Mouse (Mus musculus) heart, postnatal 0 days (tissue): ENCODE results near the gene Cdk5rap1.

Experiments
- CTCF ChIP-seq: IDR thresholded peaks from 2 replicates; pipeline ENCODE4 v1.5.1; 2016; ENCODE audit warnings: antibody characterized with exemption, control low read depth, low read depth
- EP300 ChIP-seq: IDR thresholded peaks from 2 replicates; pipeline ENCODE4 v1.6.1; 2016; ENCODE audit warnings: antibody characterized with exemption, low read depth

GRCm38 (mm10) chr2:154367510-154367909 is 5.3 kb downstream of the Cdk5rap1 start:
- TF ChIP-seq EP300 = no peak
- TF ChIP-seq CTCF = no peak
